Comparison of ENCODE assay signal across 11 mouse cellular contexts in the genomic region with DNA sequence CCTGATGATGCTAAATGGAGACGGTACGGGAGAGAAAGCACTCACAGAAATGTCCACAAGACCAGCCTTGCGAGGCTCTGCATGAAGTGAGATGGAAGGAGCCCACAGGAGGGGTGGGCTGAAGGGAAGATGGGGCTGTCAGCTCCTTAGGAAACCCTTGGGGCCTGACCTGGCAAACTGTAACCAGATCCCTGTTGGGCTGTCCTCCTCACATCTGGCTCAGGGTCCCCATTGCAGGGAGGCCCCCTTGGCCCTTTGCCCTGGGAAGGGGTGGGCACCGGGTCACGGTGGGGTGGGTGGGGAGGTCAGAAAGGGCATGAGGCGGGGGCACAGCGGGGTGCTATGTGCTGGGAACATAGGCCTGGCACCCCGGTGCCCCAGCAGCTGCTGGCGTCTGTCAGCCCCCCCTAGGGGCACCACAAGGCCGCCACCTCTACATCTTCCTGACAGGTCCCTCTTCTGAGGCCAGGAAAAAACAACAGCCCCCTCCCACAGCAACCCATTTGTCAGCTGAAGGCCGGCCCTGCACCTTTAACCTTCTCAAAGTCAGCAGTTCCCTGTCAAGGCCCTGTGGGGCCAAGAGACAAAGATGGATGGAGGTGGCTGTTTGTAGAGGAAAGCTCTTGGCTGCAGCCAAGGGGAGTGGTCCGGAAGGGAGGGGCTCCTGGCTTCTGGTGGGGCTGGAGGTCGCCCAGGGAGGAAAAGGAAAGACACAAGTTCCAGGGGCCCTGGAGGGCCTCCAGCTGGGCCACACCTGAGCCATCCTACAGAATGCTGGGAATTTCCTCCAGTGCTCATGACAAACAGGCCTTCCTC. TPM values are rescaled to one million over a fixed set of nuclear protein-coding genes. Genes with fewer than 3 reads are reported as not detected.
DNase-seq lines count a peak whose midpoint lies in the region; ATAC-seq and TF ChIP-seq lines count a peak whose summit lies in the region.
"Had no signal": no experiment of that assay in that cellular context is flagged by ENCODE, and none has a peak within 500 bp of the region (broad histone marks: within the 10 kb centered on the region; RNA-seq: fewer than 3 reads in every experiment).

No protein-coding gene starts in this region.

- no peaks in the 10 kb centered on the region; the same call in 1 of the 2 replicates for H3K27me3 ChIP-seq in ES-Bruce4 (ENCODE audit: control insufficient read depth, insufficient read depth, low read length, poor library complexity, severe bottlenecking)
- peaks cover 17% of the 10 kb centered on the region for H3K27me3 ChIP-seq in lung, embryonic 15.5 days
- H3K27me3 ChIP-seq in midbrain, postnatal 0 days (ENCODE audit: insufficient read depth, low read length), result peaks cover 4% of the 10 kb centered on the region; the same call in 1 of the 2 replicates

- no peak overlapping the region for H3K4me2 ChIP-seq in lung, embryonic 15.5 days
- no peak overlapping the region for H3K4me2 ChIP-seq in midbrain, postnatal 0 days (ENCODE audit: low read depth, low read length, poor library complexity, severe bottlenecking)
- H3K4me2 ChIP-seq: hindbrain, embryonic 13.5 days; liver, embryonic 13.5 days had no signal

- WGBS in lung, embryonic 15.5 days, result 19% methylated on average over 13 of the region's 13 CpGs
- 49% methylated on average over 11 of the region's 13 CpGs for WGBS in midbrain, postnatal 0 days

- H3K4me1 ChIP-seq in ES-Bruce4 (ENCODE audit: control insufficient read depth, insufficient read depth, low read length), result peaks cover 17% of the 10 kb centered on the region
- peaks cover 42% of the 10 kb centered on the region for H3K4me1 ChIP-seq in lung, embryonic 15.5 days
- H3K4me1 ChIP-seq in midbrain, postnatal 0 days (ENCODE audit: insufficient read depth, low read length), result no peaks in the 10 kb centered on the region
- H3K4me1 ChIP-seq: liver, embryonic 13.5 days had no signal

- H3K9me3 ChIP-seq in ES-Bruce4 (replicated peaks; ENCODE audit: control insufficient read depth, insufficient read depth, low read length, poor library complexity, severe bottlenecking), result no peaks in the 10 kb centered on the region
- no peaks in the 10 kb centered on the region for H3K9me3 ChIP-seq in lung, embryonic 15.5 days
- H3K9me3 ChIP-seq in midbrain, postnatal 0 days (ENCODE audit: low read length), result no peaks in the 10 kb centered on the region
- H3K9me3 ChIP-seq: hindbrain, embryonic 13.5 days; liver, embryonic 13.5 days had no signal

- TF ChIP-seq POLR2A in ES-Bruce4 (IDR thresholded peaks at IDR 0.05; ENCODE audit: insufficient read depth, low read length), result no peak

- no peaks in the 10 kb centered on the region for H3K36me3 ChIP-seq in ES-Bruce4 (ENCODE audit: control insufficient read depth, insufficient read depth, low read length, poor library complexity, severe bottlenecking)
- H3K36me3 ChIP-seq in lung, embryonic 15.5 days, result no peaks in the 10 kb centered on the region
- H3K36me3 ChIP-seq in midbrain, postnatal 0 days (ENCODE audit: insufficient read depth, low read length), result no peaks in the 10 kb centered on the region
- H3K36me3 ChIP-seq: hindbrain, embryonic 13.5 days; liver, embryonic 13.5 days had no signal

- peak; percentile 83 for TF ChIP-seq EP300 in ES-Bruce4 (IDR thresholded peaks at IDR 0.05; ENCODE audit: insufficient read depth, low read depth, low read length)

- TF ChIP-seq CTCF in ES-Bruce4 (IDR thresholded peaks at IDR 0.05; ENCODE audit: low read depth, low read length), result no peak
- TF ChIP-seq CTCF in midbrain, postnatal 0 days (IDR thresholded peaks at IDR 0.05), result no peak

- peak; percentile 58 for DNase-seq in adrenal gland, postnatal 14 days
- DNase-seq in heart, postnatal 25 days (ENCODE audit: low spot score), result peak; percentile 62
- DNase-seq in urinary bladder, adult 2 months (ENCODE audit: low spot score), result no peak
- DNase-seq in cerebellum, adult 9-10 months, result no peak
- DNase-seq in midbrain, postnatal 0 days (ENCODE audit: low spot score), result no peak
- DNase-seq in B cell, adult 2 months, result no peak
- DNase-seq: liver, embryonic 13.5 days had no signal

- intact Hi-C loops in heart, postnatal 25 days (cut with DNase I), result loop anchor here (2.0 to 5.0 kb wide), 2 partner anchors 14 to 44 kb away; no protein-coding TSS in a partner anchor

- peak overlapping the region; percentile 74 for H3K27ac ChIP-seq in ES-Bruce4 (ENCODE audit: insufficient read depth, low read length)
- peak overlapping the region; percentile 54; the same call in 1 of the 2 replicates for H3K27ac ChIP-seq in lung, embryonic 15.5 days
- no peak overlapping the region for H3K27ac ChIP-seq in midbrain, postnatal 0 days (ENCODE audit: low read depth, low read length)
- H3K27ac ChIP-seq: hindbrain, embryonic 13.5 days; liver, embryonic 13.5 days had no signal

- ATAC-seq in lung, embryonic 15.5 days (ENCODE audit: borderline replicate concordance, extremely low read depth, low FRiP score, low TSS enrichment), result peak; percentile 32; the same call in 1 of the 2 replicates
- ATAC-seq in midbrain, postnatal 0 days (ENCODE audit: low FRiP score), result no peak

- H3K9ac ChIP-seq in ES-Bruce4 (ENCODE audit: low read depth, poor library complexity, severe bottlenecking), result peak overlapping the region; percentile 11; the same call in 1 of the 2 replicates
- H3K9ac ChIP-seq in lung, embryonic 15.5 days, result no peak overlapping the region
- H3K9ac ChIP-seq in midbrain, postnatal 0 days (replicated peaks; ENCODE audit: low read length, poor library complexity, severe bottlenecking), result no peak overlapping the region
- H3K9ac ChIP-seq: hindbrain, embryonic 13.5 days; liver, embryonic 13.5 days had no signal

- H3K4me3 ChIP-seq in ES-Bruce4 (ENCODE audit: low read depth, low read length), result no peak overlapping the region
- no peak overlapping the region for H3K4me3 ChIP-seq in lung, embryonic 15.5 days
- H3K4me3 ChIP-seq in midbrain, postnatal 0 days (ENCODE audit: low read depth, low read length), result no peak overlapping the region
- H3K4me3 ChIP-seq: hindbrain, embryonic 13.5 days; liver, embryonic 13.5 days had no signal

RNA-seq across cellular contexts. Expression of a gene that starts 2.6 kb away (rescaled TPM):
- polyA plus RNA-seq in ES-Bruce4 (2011; ENCODE audit: insufficient read depth, insufficient read length, low read depth, missing spikeins), result 0.70 TPM in 1 of 2 replicates, not detected in the other
- 8.4 and 9.2 TPM in 2 replicates for total RNA-seq in adrenal gland, postnatal 14 days (2021)
- total RNA-seq in heart, postnatal 25 days (2021), result 1 to 10 TPM; 7.8 to 9.9 TPM
- polyA plus RNA-seq in lung, embryonic 15.5 days (2015; fragmentation: Nextera tagmentation; extraction: Ambion mirVana), result 10.3 and 10.4 TPM in 2 replicates
- polyA plus RNA-seq in urinary bladder, adult 2 months (2012; rRNA removed), result 2.8 and 2.9 TPM in 2 replicates
- 0.66 and 1.0 TPM in 2 replicates for total RNA-seq in midbrain, postnatal 0 days (2014; rRNA removed)
- polyA plus RNA-seq in midbrain, postnatal 0 days (2015; fragmentation: Nextera tagmentation; extraction: Ambion mirVana), result 0.83 and 1.2 TPM in 2 replicates
- total RNA-seq: common myeloid progenitor, adult 5-6 weeks had no signal

Comparison
In these comparisons a context has a peak if more than half of its experiments do, and no peak if none do; other contexts are left out.
1. DNase-seq: peak in adrenal gland, postnatal 14 days (single experiment) and heart, postnatal 25 days (single experiment); none in urinary bladder, adult 2 months (single experiment), cerebellum, adult 9-10 months (single experiment), midbrain, postnatal 0 days (single experiment) and B cell, adult 2 months (0 of 2).